Comparison of ENCODE assay signal across 8 mouse cellular contexts in genomic region chr9:122615351-122615750, GRCm38 (mm10).
DNase-seq lines count a peak whose midpoint lies in the region; ATAC-seq lines count a peak whose summit lies in the region.

No protein-coding gene starts in this region.

- H3K27me3 ChIP-seq in forebrain, embryonic 11.5 days (ENCODE audit: control insufficient read depth, insufficient read depth, low read length): no peaks in the 10 kb centered on the region
- no peaks in the 10 kb centered on the region for H3K27me3 ChIP-seq in forebrain, embryonic 14.5 days (replicated peaks; ENCODE audit: control insufficient read depth, insufficient read depth, low read length)
- no peaks in the 10 kb centered on the region for H3K27me3 ChIP-seq in liver, embryonic 11.5 days (replicated peaks; ENCODE audit: control insufficient read depth, insufficient read depth, low read length)

- H3K9me3 ChIP-seq in forebrain, embryonic 11.5 days (ENCODE audit: control insufficient read depth, low read length): no peaks in the 10 kb centered on the region
- no peaks in the 10 kb centered on the region for H3K9me3 ChIP-seq in forebrain, embryonic 14.5 days (replicated peaks; ENCODE audit: control insufficient read depth, low read length)
- no peaks in the 10 kb centered on the region for H3K9me3 ChIP-seq in liver, embryonic 11.5 days (ENCODE audit: control insufficient read depth, low read length)

- no peaks in the 10 kb centered on the region for H3K36me3 ChIP-seq in forebrain, embryonic 11.5 days (ENCODE audit: control insufficient read depth, insufficient read depth, low read length)
- no peaks in the 10 kb centered on the region for H3K36me3 ChIP-seq in forebrain, embryonic 14.5 days (ENCODE audit: control insufficient read depth, insufficient read depth, low read length)
- no peaks in the 10 kb centered on the region for H3K36me3 ChIP-seq in liver, embryonic 11.5 days (ENCODE audit: control insufficient read depth, insufficient read depth, low read length)

- no peak overlapping the region for H3K4me2 ChIP-seq in forebrain, embryonic 11.5 days (ENCODE audit: low read depth, low read length, severe bottlenecking)
- no peak overlapping the region for H3K4me2 ChIP-seq in forebrain, embryonic 14.5 days (ENCODE audit: low read length)
- H3K4me2 ChIP-seq in liver, embryonic 11.5 days: no peak overlapping the region

- no peak overlapping the region for H3K9ac ChIP-seq in forebrain, embryonic 11.5 days (ENCODE audit: low read length)
- no peak overlapping the region for H3K9ac ChIP-seq in forebrain, embryonic 14.5 days (ENCODE audit: low read length)
- no peak overlapping the region for H3K9ac ChIP-seq in liver, embryonic 11.5 days (ENCODE audit: low read depth, low read length)

- intact Hi-C loops in gastrocnemius, postnatal 14 days (cut with DNase I; ENCODE audit: low total_unique reads): loop anchor here (5.0 kb wide), 1 partner anchor 77 kb away; no protein-coding TSS in a partner anchor

- 0 out of 2 replicates have a peak, but pooled peaks have one; percentile 44 for ATAC-seq in forebrain, embryonic 11.5 days (replicated peaks; ENCODE audit: low FRiP score)
- ATAC-seq in forebrain, embryonic 14.5 days: no peak; the same call in 1 of the 2 replicates
- ATAC-seq in liver, embryonic 11.5 days (replicated peaks; ENCODE audit: low FRiP score): peak; percentile 26; the same call in 1 of the 2 replicates

- no peaks in the 10 kb centered on the region for H3K4me1 ChIP-seq in forebrain, embryonic 11.5 days (replicated peaks; ENCODE audit: control insufficient read depth, insufficient read depth, low read length)
- H3K4me1 ChIP-seq in forebrain, embryonic 14.5 days (ENCODE audit: control insufficient read depth, insufficient read depth, low read length): no peaks in the 10 kb centered on the region
- H3K4me1 ChIP-seq in liver, embryonic 11.5 days (replicated peaks; ENCODE audit: control insufficient read depth, insufficient read depth, low read length): no peaks in the 10 kb centered on the region

- WGBS in forebrain, embryonic 11.5 days: 18% methylated on average over 4 of the region's 4 CpGs
- WGBS in forebrain, embryonic 14.5 days: 14% methylated on average over 4 of the region's 4 CpGs
- WGBS in liver, embryonic 11.5 days: 12% methylated on average over 4 of the region's 4 CpGs

- DNase-seq in forebrain, embryonic 11.5 days (ENCODE audit: low spot score): peak; percentile 68
- no peak for DNase-seq in forebrain, embryonic 14.5 days (ENCODE audit: low spot score)
- DNase-seq in 3T3-L1 (ENCODE audit: low read depth, low spot score): peak; percentile 17
- peak; percentile 3 for DNase-seq in adrenal gland, adult 8-10 months
- DNase-seq in gastrocnemius, postnatal 14 days: peak; percentile 39
- no peak for DNase-seq in liver, embryonic 11.5 days (ENCODE audit: low spot score)
- peak; percentile 29 for DNase-seq in retina, adult 2 months (ENCODE audit: low read depth, low spot score)
- no peak for DNase-seq in spleen, postnatal 14 days (ENCODE audit: low spot score in 2 of 2)

- H3K27ac ChIP-seq in forebrain, embryonic 11.5 days (ENCODE audit: low read depth, low read length): no peak overlapping the region
- H3K27ac ChIP-seq in forebrain, embryonic 14.5 days (ENCODE audit: low read depth, low read length): no peak overlapping the region
- H3K27ac ChIP-seq in liver, embryonic 11.5 days (ENCODE audit: low read depth, low read length): no peak overlapping the region

- no peak overlapping the region for H3K4me3 ChIP-seq in forebrain, embryonic 11.5 days (ENCODE audit: low read depth, low read length)
- H3K4me3 ChIP-seq in forebrain, embryonic 14.5 days (ENCODE audit: low read depth, low read length): no peak overlapping the region
- H3K4me3 ChIP-seq in liver, embryonic 11.5 days (ENCODE audit: low read depth, low read length): no peak overlapping the region

Comparison
In these comparisons a context has a peak if more than half of its experiments do, and no peak if none do; other contexts are left out.
1. DNase-seq: peak in forebrain, embryonic 11.5 days (single experiment), 3T3-L1 (single experiment), adrenal gland, adult 8-10 months (single experiment), gastrocnemius, postnatal 14 days (single experiment) and retina, adult 2 months (single experiment); none in forebrain, embryonic 14.5 days (single experiment), liver, embryonic 11.5 days (single experiment) and spleen, postnatal 14 days (0 of 2).